In the genomic region with DNA sequence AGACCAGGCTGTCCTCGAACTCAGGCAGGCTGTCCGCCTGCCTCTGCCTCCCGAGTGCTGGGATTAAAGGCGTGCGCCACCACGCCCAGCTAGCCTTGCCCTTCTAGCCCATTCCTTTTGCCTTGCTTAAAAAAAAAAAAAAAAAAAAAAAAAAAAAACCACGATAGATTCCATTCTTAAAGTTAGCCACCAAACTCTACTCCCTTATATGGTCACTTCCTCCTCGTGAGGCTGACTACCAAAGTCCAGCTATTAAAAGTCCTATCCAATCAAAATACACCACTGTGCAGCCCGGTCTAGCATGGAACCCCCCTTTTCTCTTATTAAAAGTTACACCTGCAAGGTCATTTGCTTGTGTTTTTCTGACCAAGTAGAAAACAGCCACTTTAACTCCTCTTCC, we compare ENCODE assay signal across 10 mouse cellular contexts. TPM values are rescaled to one million over a fixed set of nuclear protein-coding genes. Genes with fewer than 3 reads are reported as not detected.
A peak's percentile ranks its signal among the peaks of the same experiment; 100 is the strongest.
DNase-seq lines count a peak whose midpoint lies in the region; ATAC-seq and TF ChIP-seq lines count a peak whose summit lies in the region.
"Had no signal": no experiment of that assay in that cellular context is flagged by ENCODE, and none has a peak within 500 bp of the region (broad histone marks: within the 10 kb centered on the region; RNA-seq: fewer than 3 reads in every experiment).

No protein-coding gene starts in this region.

- no peak for DNase-seq in heart, embryonic 10.5 days (ENCODE audit: low spot score)
- DNase-seq in heart, postnatal 14 days = no peak
- peak; percentile 60 for DNase-seq in ZHBTc4 (ENCODE audit: low read depth, low spot score)
- DNase-seq in hindbrain, postnatal 0 days (ENCODE audit: low spot score) = no peak
- DNase-seq in midbrain, embryonic 11.5 days (ENCODE audit: low spot score, missing footprints) = peak; percentile 26
- no peak for DNase-seq in embryo, embryonic 10 days (ENCODE audit: low spot score)
- DNase-seq in layer of hippocampus, adult 8-10 months (ENCODE audit: low spot score in 2 of 2) = no peak
- DNase-seq in lung, adult 18-20 months = no peak

- H3K4me3 ChIP-seq in heart, embryonic 10.5 days = peak overlapping the region; percentile 88
- H3K4me3 ChIP-seq in hindbrain, postnatal 0 days (ENCODE audit: low read length) = no peak overlapping the region
- H3K4me3 ChIP-seq in midbrain, embryonic 11.5 days (ENCODE audit: low read depth, low read length) = no peak overlapping the region

- H3K27me3 ChIP-seq in heart, embryonic 10.5 days (ENCODE audit: insufficient read depth, poor library complexity, severe bottlenecking) = no peaks in the 10 kb centered on the region
- no peaks in the 10 kb centered on the region for H3K27me3 ChIP-seq in hindbrain, postnatal 0 days (ENCODE audit: insufficient read depth, low read length)
- H3K27me3 ChIP-seq in midbrain, embryonic 11.5 days (ENCODE audit: control insufficient read depth, insufficient read depth, low read length) = no peaks in the 10 kb centered on the region

- H3K36me3 ChIP-seq in heart, embryonic 10.5 days = peaks cover 28% of the 10 kb centered on the region
- peaks cover 19% of the 10 kb centered on the region; the same call in 1 of the 2 replicates for H3K36me3 ChIP-seq in hindbrain, postnatal 0 days (ENCODE audit: insufficient read depth, low read length)
- H3K36me3 ChIP-seq in midbrain, embryonic 11.5 days (ENCODE audit: control insufficient read depth, insufficient read depth, low read length) = no peaks in the 10 kb centered on the region

- intact Hi-C loops in heart, postnatal 14 days (cut with DNase I) = loop anchor here (10.0 kb wide), 1 partner anchor 341 kb away; no protein-coding TSS in a partner anchor

- peak overlapping the region; percentile 88; the same call in 1 of the 2 replicates for H3K4me2 ChIP-seq in hindbrain, postnatal 0 days (ENCODE audit: low read depth, low read length)
- H3K4me2 ChIP-seq in midbrain, embryonic 11.5 days = peak overlapping the region; percentile 82

- H3K27ac ChIP-seq in heart, embryonic 10.5 days = peak overlapping the region; percentile 92
- no peak overlapping the region for H3K27ac ChIP-seq in hindbrain, postnatal 0 days
- no peak overlapping the region for H3K27ac ChIP-seq in midbrain, embryonic 11.5 days (ENCODE audit: low read depth, low read length)

- H3K9me3 ChIP-seq in heart, embryonic 10.5 days = no peaks in the 10 kb centered on the region
- H3K9me3 ChIP-seq in hindbrain, postnatal 0 days (ENCODE audit: low read length) = no peaks in the 10 kb centered on the region
- H3K9me3 ChIP-seq in midbrain, embryonic 11.5 days (ENCODE audit: control insufficient read depth, low read length) = no peaks in the 10 kb centered on the region

- WGBS in heart, embryonic 10.5 days = 93% methylated on average over 9 of the region's 9 CpGs
- 91% methylated on average over 9 of the region's 9 CpGs for WGBS in hindbrain, postnatal 0 days
- 96% methylated on average over 9 of the region's 9 CpGs for WGBS in midbrain, embryonic 11.5 days

- TF ChIP-seq CTCF in hindbrain, postnatal 0 days (IDR thresholded peaks at IDR 0.05; ENCODE audit: low read depth) = no peak

- no peak for ATAC-seq in hindbrain, postnatal 0 days
- no peak for ATAC-seq in midbrain, embryonic 11.5 days (ENCODE audit: low FRiP score)

- no peak overlapping the region for H3K9ac ChIP-seq in hindbrain, postnatal 0 days (replicated peaks; ENCODE audit: low read length)
- no peak overlapping the region for H3K9ac ChIP-seq in midbrain, embryonic 11.5 days (ENCODE audit: low read length)

- H3K4me1 ChIP-seq in heart, embryonic 10.5 days = peaks cover 24% of the 10 kb centered on the region
- H3K4me1 ChIP-seq in hindbrain, postnatal 0 days (ENCODE audit: insufficient read depth, low read length) = peaks cover 7% of the 10 kb centered on the region
- H3K4me1 ChIP-seq in midbrain, embryonic 11.5 days (ENCODE audit: control insufficient read depth, insufficient read depth, low read length) = peaks cover 15% of the 10 kb centered on the region

RNA-seq across cellular contexts. Expression of gene Rps21, which starts 1.5 kb away (rescaled TPM):
- polyA plus RNA-seq in heart, embryonic 10.5 days (2016; fragmentation: Nextera tagmentation; extraction: Ambion mirVana) = 332 and 360 TPM in 2 replicates
- total RNA-seq in heart, postnatal 14 days (2021) = 100 to 1,000 TPM; 460 to 507 TPM
- total RNA-seq in hindbrain, postnatal 0 days (2014; rRNA removed) = 752 and 857 TPM in 2 replicates
- 445 and 465 TPM in 2 replicates for polyA plus RNA-seq in hindbrain, postnatal 0 days (2015; fragmentation: Nextera tagmentation; extraction: Ambion mirVana)
- 443 and 494 TPM in 2 replicates for polyA plus RNA-seq in midbrain, embryonic 11.5 days (2014; fragmentation: Nextera tagmentation; extraction: Ambion mirVana)
- 100 to 1,000 TPM; 566 to 881 (median 750) TPM for total RNA-seq in layer of hippocampus, adult 8-10 months (2022)

RNA-seq across cellular contexts. Expression of gene Cables2, which starts 17.6 kb away (rescaled TPM):
- polyA plus RNA-seq in heart, embryonic 10.5 days (2016; fragmentation: Nextera tagmentation; extraction: Ambion mirVana) = 12.4 and 13.1 TPM in 2 replicates
- total RNA-seq in heart, postnatal 14 days (2021) = 10 to 100 TPM; 14.3 to 14.6 TPM
- 56.8 and 60.5 TPM in 2 replicates for total RNA-seq in hindbrain, postnatal 0 days (2014; rRNA removed)
- polyA plus RNA-seq in hindbrain, postnatal 0 days (2015; fragmentation: Nextera tagmentation; extraction: Ambion mirVana) = 25.1 and 26.4 TPM in 2 replicates
- polyA plus RNA-seq in midbrain, embryonic 11.5 days (2014; fragmentation: Nextera tagmentation; extraction: Ambion mirVana) = 13.3 and 14.4 TPM in 2 replicates
- 10 to 100 TPM; 30.1 to 32.9 (median 31.7) TPM for total RNA-seq in layer of hippocampus, adult 8-10 months (2022)

RNA-seq across cellular contexts. Expression of gene Lama5, which starts 30.0 kb away (rescaled TPM):
- 23.6 and 30.8 TPM in 2 replicates for polyA plus RNA-seq in heart, embryonic 10.5 days (2016; fragmentation: Nextera tagmentation; extraction: Ambion mirVana)
- 10 to 100 TPM; 43.1 to 63.7 TPM for total RNA-seq in heart, postnatal 14 days (2021)
- 10.3 and 16.5 TPM in 2 replicates for total RNA-seq in hindbrain, postnatal 0 days (2014; rRNA removed)
- polyA plus RNA-seq in hindbrain, postnatal 0 days (2015; fragmentation: Nextera tagmentation; extraction: Ambion mirVana) = 2.7 and 3.5 TPM in 2 replicates
- 3.8 and 3.9 TPM in 2 replicates for polyA plus RNA-seq in midbrain, embryonic 11.5 days (2014; fragmentation: Nextera tagmentation; extraction: Ambion mirVana)
- 10 to 100 TPM in 2 of 4 experiments, 1 to 10 TPM in 2; 7.6 to 11.7 (median 10.2) TPM for total RNA-seq in layer of hippocampus, adult 8-10 months (2022)

RNA-seq across cellular contexts. Expression of gene Rbbp8nl, which starts 34.0 kb away (rescaled TPM):
- 0.16 and 0.68 TPM in 2 replicates for polyA plus RNA-seq in heart, embryonic 10.5 days (2016; fragmentation: Nextera tagmentation; extraction: Ambion mirVana)
- not detected for total RNA-seq in heart, postnatal 14 days (2021)
- not detected in 2 replicates for total RNA-seq in hindbrain, postnatal 0 days (2014; rRNA removed)
- polyA plus RNA-seq in hindbrain, postnatal 0 days (2015; fragmentation: Nextera tagmentation; extraction: Ambion mirVana) = not detected in 2 replicates
- polyA plus RNA-seq in midbrain, embryonic 11.5 days (2014; fragmentation: Nextera tagmentation; extraction: Ambion mirVana) = not detected in 2 replicates
- not detected for total RNA-seq in layer of hippocampus, adult 8-10 months (2022)
- total RNA-seq: common myeloid progenitor, adult 5-6 weeks; layer of hippocampus, postnatal 10 days had no signal

Comparison
In these comparisons a context has a peak if more than half of its experiments do, and no peak if none do; other contexts are left out.
1. DNase-seq: peak in ZHBTc4 (single experiment) and midbrain, embryonic 11.5 days (single experiment); none in heart, embryonic 10.5 days (single experiment), heart, postnatal 14 days (0 of 2), hindbrain, postnatal 0 days (single experiment), embryo, embryonic 10 days (single experiment), layer of hippocampus, adult 8-10 months (0 of 2) and lung, adult 18-20 months (0 of 2).